Mouse (Mus musculus): Measurements from ENCODE around the gene Adal. TPM values are rescaled to one million over a fixed set of nuclear protein-coding genes. Genes with fewer than 3 reads are reported as not detected.

The Adal gene
- polyA plus RNA-seq, 1 experiment from 2014 or later: 19.4 TPM

DNA sequence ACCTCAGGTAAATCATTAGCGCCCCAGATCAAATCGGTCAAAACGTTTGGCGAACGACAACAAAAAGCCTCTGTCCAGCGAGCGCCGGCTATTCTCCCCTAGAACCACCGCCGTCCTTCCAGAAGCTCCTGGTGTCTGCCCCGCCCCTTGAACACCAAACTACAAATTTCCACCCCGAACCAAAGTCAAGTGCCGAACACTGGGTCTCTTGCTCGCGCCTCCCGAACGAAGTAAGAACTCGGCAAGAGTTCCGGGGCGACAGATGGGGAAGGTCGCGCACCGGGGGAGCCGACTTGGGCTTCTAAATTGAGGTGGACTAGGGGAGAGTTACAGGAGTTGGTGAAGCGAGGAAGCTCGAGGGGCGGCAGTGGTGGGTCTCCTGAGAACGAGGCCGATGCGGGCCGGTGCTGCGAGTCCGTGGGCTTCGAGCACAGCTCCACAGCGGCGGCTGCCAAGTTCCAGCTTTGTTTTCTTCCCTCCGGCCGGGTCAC lies 30.3 kb downstream of the Adal start, which contains the start of gene Tubgcp4:
Gene Tubgcp4, plus strand, starts transcription at position 174 of the 491 bp plus-strand sequence.
- Histone ChIP-seq H3K9ac (ENCODE audit: low read length) (peak within 1 kb of the TSS; percentile 91), H3K4me2 (ENCODE audit: low read depth, low read length) (peak within 1 kb of the TSS; percentile 66), H3K27me3 (ENCODE audit: control insufficient read depth, insufficient read depth, low read depth, low read length) (no peaks in the 10 kb centered on the region), H3K9me3 (ENCODE audit: control insufficient read depth, low read length) (no peaks in the 10 kb centered on the region), H3K27ac (ENCODE audit: low read length) (peak within 1 kb of the TSS; percentile 92), H3K4me3 (ENCODE audit: low read length) (peak within 1 kb of the TSS; percentile 92), H3K36me3 (ENCODE audit: control insufficient read depth, insufficient read depth, low read length) (peaks cover 11% of the 10 kb centered on the region), H3K4me1 (replicated peaks; ENCODE audit: control insufficient read depth, insufficient read depth, low read length) (peaks cover 14% of the 10 kb centered on the region)
- WGBS: 0% methylated on average over 38 of the region's 38 CpGs
- peak; percentile 59 for ATAC-seq (ENCODE audit: low read depth)

GRCm38 (mm10) chr2:121170980-121171742 lies 30.9 kb downstream of the Adal start, which contains the start of gene Zscan29:
Zscan29 (minus strand) TSS chr2:121171125.
- Histone ChIP-seq H3K4me2 (ENCODE audit: low read depth, low read length) (peak within 1 kb of the TSS; percentile 66), H3K4me3 (ENCODE audit: low read length) (peak within 1 kb of the TSS; percentile 92), H3K4me1 (replicated peaks; ENCODE audit: control insufficient read depth, insufficient read depth, low read length) (peaks cover 14% of the 10 kb centered on the region), H3K9ac (ENCODE audit: low read length) (peak within 1 kb of the TSS; percentile 91), H3K27ac (ENCODE audit: low read length) (peak within 1 kb of the TSS; percentile 92), H3K36me3 (ENCODE audit: control insufficient read depth, insufficient read depth, low read length) (peaks cover 13% of the 10 kb centered on the region), H3K9me3 (ENCODE audit: control insufficient read depth, low read length) (no peaks in the 10 kb centered on the region), H3K27me3 (ENCODE audit: control insufficient read depth, insufficient read depth, low read depth, low read length) (no peaks in the 10 kb centered on the region)
- peak; percentile 96 for ATAC-seq (ENCODE audit: low read depth)
- under 1% methylated on average over 65 of the region's 66 CpGs for WGBS

- Histone ChIP-seq H3K27ac (ENCODE audit: low read length) (no peak overlapping the region), H3K36me3 (ENCODE audit: control insufficient read depth, insufficient read depth, low read length) (peaks cover 35% of the 10 kb centered on the region), H3K9ac (ENCODE audit: low read length) (no peak overlapping the region), H3K4me1 (replicated peaks; ENCODE audit: control insufficient read depth, insufficient read depth, low read length) (no peaks in the 10 kb centered on the region), H3K9me3 (ENCODE audit: control insufficient read depth, low read length) (no peaks in the 10 kb centered on the region), H3K4me3 (ENCODE audit: low read length) (no peak overlapping the region), H3K4me2 (ENCODE audit: low read depth, low read length) (no peak overlapping the region), H3K27me3 (ENCODE audit: control insufficient read depth, insufficient read depth, low read depth, low read length) (no peaks in the 10 kb centered on the region)
- WGBS: 88% methylated on average over 3 of the region's 3 CpGs
- no peak for ATAC-seq (ENCODE audit: low read depth)
These were observed 38.7 kb downstream of the Adal start for GRCm38 (mm10) chr2:121178828-121179479.

DNA sequence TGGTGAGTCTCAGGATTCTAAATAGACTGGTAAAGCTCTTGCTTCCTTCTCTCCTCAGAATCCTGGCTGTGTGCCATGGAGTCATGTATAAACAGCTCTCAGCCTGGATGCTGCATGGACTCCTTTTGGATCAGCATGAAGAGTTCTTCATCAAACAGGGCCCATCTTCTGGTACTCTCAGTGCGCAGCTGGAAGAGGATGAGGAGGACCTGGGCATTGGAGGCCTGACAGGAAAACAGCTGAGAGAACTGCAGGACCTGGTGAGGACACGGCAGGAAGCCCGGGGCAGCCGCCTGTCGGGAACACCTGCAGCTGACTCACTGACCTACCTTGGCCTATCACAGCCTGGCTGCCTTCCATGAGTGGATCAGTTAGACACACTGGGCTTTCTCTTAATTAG lies 43.2 kb downstream of the Adal start:
- Histone ChIP-seq H3K4me3 (ENCODE audit: low read length) (no peak overlapping the region), H3K36me3 (ENCODE audit: control insufficient read depth, insufficient read depth, low read length) (peaks cover 23% of the 10 kb centered on the region), H3K9ac (ENCODE audit: low read length) (no peak overlapping the region), H3K4me2 (ENCODE audit: low read depth, low read length) (no peak overlapping the region), H3K9me3 (ENCODE audit: control insufficient read depth, low read length) (no peaks in the 10 kb centered on the region), H3K4me1 (replicated peaks; ENCODE audit: control insufficient read depth, insufficient read depth, low read length) (no peaks in the 10 kb centered on the region), H3K27ac (ENCODE audit: low read length) (no peak overlapping the region), H3K27me3 (ENCODE audit: control insufficient read depth, insufficient read depth, low read depth, low read length) (no peaks in the 10 kb centered on the region)
- 87% methylated on average over 5 of the region's 5 CpGs for WGBS
- no peak for ATAC-seq (ENCODE audit: low read depth)

DNA sequence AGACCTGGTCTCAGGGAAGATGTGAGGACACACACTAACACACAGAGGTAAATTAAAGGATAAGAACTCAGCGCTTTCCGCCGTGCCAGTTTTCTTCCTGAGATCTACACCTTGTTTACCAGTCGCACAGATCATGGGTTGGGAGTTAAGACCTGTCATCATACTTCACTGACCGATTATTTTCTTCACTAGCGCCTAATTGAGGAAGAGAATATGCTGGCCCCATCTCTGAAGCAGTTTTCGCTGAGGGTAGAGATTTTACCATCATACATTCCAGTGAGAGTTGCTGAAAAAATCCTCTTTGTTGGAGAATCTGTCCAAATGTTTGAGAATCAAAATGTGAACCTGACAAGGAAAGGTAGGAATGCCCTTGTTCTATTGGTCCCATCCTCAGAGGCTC lies 43.9 kb downstream of the Adal start:
- no peak for ATAC-seq (ENCODE audit: low read depth)
- H3K9ac ChIP-seq (ENCODE audit: low read length): no peak overlapping the region
- H3K4me3 ChIP-seq (ENCODE audit: low read length): no peak overlapping the region
- WGBS: 94% methylated on average over 7 of the region's 7 CpGs
- H3K27ac ChIP-seq (ENCODE audit: low read length): no peak overlapping the region
- no peaks in the 10 kb centered on the region for H3K27me3 ChIP-seq (ENCODE audit: control insufficient read depth, insufficient read depth, low read depth, low read length)
- H3K9me3 ChIP-seq (ENCODE audit: control insufficient read depth, low read length): no peaks in the 10 kb centered on the region
- H3K4me1 ChIP-seq (replicated peaks; ENCODE audit: control insufficient read depth, insufficient read depth, low read length): no peaks in the 10 kb centered on the region
- peaks cover 19% of the 10 kb centered on the region for H3K36me3 ChIP-seq (ENCODE audit: control insufficient read depth, insufficient read depth, low read length)
- H3K4me2 ChIP-seq (ENCODE audit: low read depth, low read length): no peak overlapping the region

- 56% methylated on average over 1 of the region's 1 CpGs for WGBS
- no peaks in the 10 kb centered on the region for H3K9me3 ChIP-seq (ENCODE audit: control insufficient read depth, low read length)
- H3K36me3 ChIP-seq (ENCODE audit: control insufficient read depth, insufficient read depth, low read length): peaks cover 33% of the 10 kb centered on the region
- no peak for ATAC-seq (ENCODE audit: low read depth)
- H3K4me2 ChIP-seq (ENCODE audit: low read depth, low read length): no peak overlapping the region
- no peak overlapping the region for H3K4me3 ChIP-seq (ENCODE audit: low read length)
- H3K4me1 ChIP-seq (replicated peaks; ENCODE audit: control insufficient read depth, insufficient read depth, low read length): no peaks in the 10 kb centered on the region
- H3K9ac ChIP-seq (ENCODE audit: low read length): no peak overlapping the region
- H3K27ac ChIP-seq (ENCODE audit: low read length): no peak overlapping the region
- no peaks in the 10 kb centered on the region for H3K27me3 ChIP-seq (ENCODE audit: control insufficient read depth, insufficient read depth, low read depth, low read length)
These were observed 48.3 kb downstream of the Adal start for GRCm38 (mm10) chr2:121188530-121188929.

DNA sequence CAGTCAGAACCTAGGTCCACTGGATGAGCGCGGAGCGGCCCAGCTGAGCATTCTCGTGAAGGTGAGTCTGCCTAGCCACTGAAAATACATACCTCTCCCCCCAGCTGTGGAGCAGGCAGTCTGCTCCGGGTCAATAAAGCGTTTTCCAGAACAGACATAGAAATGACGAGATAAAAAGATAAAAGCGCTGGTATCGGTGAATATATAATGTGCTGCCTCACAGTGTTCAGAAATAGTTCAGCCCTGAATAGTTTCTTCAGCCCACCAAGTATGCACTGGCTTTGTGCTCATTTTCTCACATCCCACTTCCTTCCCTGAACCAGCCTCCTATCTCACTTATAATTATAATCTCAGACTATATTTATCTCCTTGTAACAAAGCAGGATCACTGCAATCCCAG lies 55.2 kb downstream of the Adal start:
- no peaks in the 10 kb centered on the region for H3K27me3 ChIP-seq (ENCODE audit: control insufficient read depth, insufficient read depth, low read depth, low read length)
- H3K9me3 ChIP-seq (ENCODE audit: control insufficient read depth, low read length): no peaks in the 10 kb centered on the region
- 77% methylated on average over 9 of the region's 9 CpGs for WGBS
- no peak for ATAC-seq (ENCODE audit: low read depth)
- no peaks in the 10 kb centered on the region for H3K4me1 ChIP-seq (replicated peaks; ENCODE audit: control insufficient read depth, insufficient read depth, low read length)
- no peak overlapping the region for H3K4me3 ChIP-seq (ENCODE audit: low read length)
- peaks cover 63% of the 10 kb centered on the region for H3K36me3 ChIP-seq (ENCODE audit: control insufficient read depth, insufficient read depth, low read length)
- no peak overlapping the region for H3K27ac ChIP-seq (ENCODE audit: low read length)
- no peak overlapping the region for H3K4me2 ChIP-seq (ENCODE audit: low read depth, low read length)
- H3K9ac ChIP-seq (ENCODE audit: low read length): no peak overlapping the region

GRCm38 (mm10) chr2:121204276-121204675 lies 64.0 kb downstream of the Adal start:
- no peaks in the 10 kb centered on the region for H3K4me1 ChIP-seq (replicated peaks; ENCODE audit: control insufficient read depth, insufficient read depth, low read length)
- H3K9me3 ChIP-seq (ENCODE audit: control insufficient read depth, low read length): no peaks in the 10 kb centered on the region
- no peak overlapping the region for H3K4me3 ChIP-seq (ENCODE audit: low read length)
- no peak overlapping the region for H3K27ac ChIP-seq (ENCODE audit: low read length)
- H3K4me2 ChIP-seq (ENCODE audit: low read depth, low read length): no peak overlapping the region
- 94% methylated on average over 17 of the region's 17 CpGs for WGBS
- no peaks in the 10 kb centered on the region for H3K27me3 ChIP-seq (ENCODE audit: control insufficient read depth, insufficient read depth, low read depth, low read length)
- H3K9ac ChIP-seq (ENCODE audit: low read length): no peak overlapping the region
- no peak for ATAC-seq (ENCODE audit: low read depth)
- H3K36me3 ChIP-seq (ENCODE audit: control insufficient read depth, insufficient read depth, low read length): peaks cover 53% of the 10 kb centered on the region
